Mouse (Mus musculus) thymus, adult 2 months (tissue): ENCODE data around the gene Lrig3. TPM values are rescaled to one million over a fixed set of nuclear protein-coding genes. Genes with fewer than 3 reads are reported as not detected.

ENCODE experiments used
- DNase-seq: peaks from one replicate; pipeline ENCODE4 v3.0.0; 2021
- H3K27ac ChIP-seq: fragments of 200-500 bp; 2 replicates; pipeline ENCODE4 v1.5.1; 2012; ENCODE audit warnings: low read length, control low read depth; ENCODE audit not compliant: control insufficient read depth, insufficient read depth
- H3K27me3 ChIP-seq: fragments of 200-500 bp; 2 replicates; pipeline ENCODE4 v1.6.1; 2012; ENCODE audit warnings: mild to moderate bottlenecking, low read length, moderate library complexity, mixed read lengths; ENCODE audit not compliant: control insufficient read depth, insufficient read depth
- H3K36me3 ChIP-seq: fragments of 200-500 bp; 2 replicates; pipeline ENCODE4 v1.6.1; 2012; ENCODE audit warnings: mild to moderate bottlenecking, low read length, moderate library complexity; ENCODE audit not compliant: control insufficient read depth, insufficient read depth
- H3K4me1 ChIP-seq: fragments of 200-500 bp; replicated peaks from 2 replicates; pipeline ENCODE4 v1.6.1; 2012; ENCODE audit warnings: low read length; ENCODE audit not compliant: control insufficient read depth, insufficient read depth
- H3K4me3 ChIP-seq: fragments of 200-500 bp; 2 replicates; pipeline ENCODE4 v1.5.1; 2012; ENCODE audit warnings: mild to moderate bottlenecking, low read length, control low read depth, moderate library complexity; ENCODE audit not compliant: control insufficient read depth, insufficient read depth
- CTCF ChIP-seq: fragments of 200-500 bp; IDR thresholded peaks from 2 replicates; pipeline ENCODE4 v1.5.1; 2012; ENCODE audit warnings: mild to moderate bottlenecking, control low read depth, low read length, moderate library complexity, borderline replicate concordance; ENCODE audit not compliant: control insufficient read depth, poor library complexity, insufficient read depth; ENCODE audit errors: extremely low read depth
- POLR2A ChIP-seq: fragments of 200-500 bp; IDR thresholded peaks from 2 replicates; pipeline ENCODE4 v1.6.1; 2012; ENCODE audit warnings: mild to moderate bottlenecking, low read length, control low read depth, moderate library complexity; ENCODE audit not compliant: control insufficient read depth, poor library complexity, insufficient read depth; ENCODE audit errors: extremely low read depth
- WGBS: fragments of 180-500 bp; shearing (Covaris S2); methylation state at CpG from one replicate; pipeline ENCODE4 v1.1.7; 2018; 5-methylcytosine and 5-hydroxymethylcytosine counted together
- polyA plus RNA-seq: library from polyadenylated mRNA; depleted of rRNA; stranded (reverse); fragments of >200 nt; gene quantifications from 2 replicates; pipeline ENCODE4 v1.2.3, GENCODE M21; 2012

Lrig3 gene
- polyA plus RNA-seq, 1 experiment: 2.2 TPM

DNA sequence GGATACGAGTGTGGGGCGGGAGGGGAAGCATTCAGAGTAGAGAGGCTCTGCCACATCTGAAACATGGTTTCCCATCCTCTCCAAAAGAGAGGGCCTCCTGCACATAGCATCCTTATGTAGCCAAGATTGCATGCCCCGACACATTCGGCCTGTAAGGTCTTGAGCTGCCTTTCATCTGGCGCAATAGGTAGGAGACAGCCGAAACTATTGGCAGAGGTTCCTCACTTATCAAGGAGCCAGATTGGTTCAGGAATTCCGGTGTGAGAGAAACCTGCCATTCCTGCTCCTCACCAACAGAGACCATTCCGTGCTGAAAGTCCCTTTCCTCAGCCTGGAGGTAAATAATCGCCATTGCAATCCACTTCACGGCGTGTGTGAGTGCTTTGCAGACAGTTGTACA is 22.1 kb downstream of the Lrig3 start:
- no peak for DNase-seq
- Histone ChIP-seq H3K4me3 (no peak overlapping the region), H3K36me3 (no peaks in the 10 kb centered on the region), H3K4me1 (no peaks in the 10 kb centered on the region), H3K27me3 (no peaks in the 10 kb centered on the region), H3K27ac (no peak overlapping the region)
- 88% methylated on average over 11 of the region's 11 CpGs for WGBS
- TF ChIP-seq POLR2A (no peak), CTCF (no peak)

DNA sequence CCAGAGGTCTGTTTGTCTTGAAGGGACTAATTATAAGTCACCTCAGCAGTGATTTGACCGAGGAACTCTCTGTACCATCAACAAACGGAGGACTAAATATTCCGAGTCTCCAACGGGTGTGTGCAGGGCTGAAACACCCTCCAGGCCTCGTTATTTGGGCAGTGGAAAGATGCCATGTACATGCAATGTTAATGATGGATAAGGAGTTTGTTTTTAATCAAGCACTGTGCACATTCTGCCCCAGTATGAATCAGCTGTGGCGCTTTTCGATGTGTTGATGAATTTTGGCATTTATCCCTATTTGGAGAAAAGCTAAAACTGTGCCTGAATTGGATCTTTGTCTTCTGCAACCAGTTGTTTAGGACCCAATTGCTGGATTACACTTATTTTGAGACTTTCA is 23.9 kb downstream of the Lrig3 start:
- Histone ChIP-seq H3K36me3 (no peaks in the 10 kb centered on the region), H3K4me3 (no peak overlapping the region), H3K27ac (no peak overlapping the region), H3K27me3 (no peaks in the 10 kb centered on the region), H3K4me1 (no peaks in the 10 kb centered on the region)
- no peak for TF ChIP-seq POLR2A
- no peak for TF ChIP-seq CTCF
- no peak for DNase-seq
- 88% methylated on average over 7 of the region's 7 CpGs for WGBS

DNA sequence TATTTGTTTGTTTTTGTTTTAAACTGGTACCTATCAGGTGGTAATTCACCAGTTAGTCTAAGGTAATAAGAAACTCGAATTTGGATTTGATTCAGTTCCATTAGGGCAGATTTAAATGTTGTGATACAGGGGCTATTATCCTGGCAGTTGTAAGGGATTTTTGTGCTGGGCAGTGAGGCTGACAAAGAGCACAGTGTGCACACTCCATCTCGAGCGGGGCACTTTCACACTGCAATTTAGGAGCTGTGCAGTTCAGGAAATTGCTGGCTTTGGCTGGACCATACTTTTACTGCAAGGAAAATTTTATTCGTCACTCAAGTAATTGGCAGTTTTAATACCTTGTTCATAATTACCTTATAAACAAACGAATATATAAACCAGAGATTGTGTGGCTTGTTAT is 24.4 kb downstream of the Lrig3 start:
- 78% methylated on average over 5 of the region's 5 CpGs for WGBS
- no peak for TF ChIP-seq CTCF
- no peak for TF ChIP-seq POLR2A

GRCm38 (mm10) chr10:125991819-125992218 is 25.9 kb downstream of the Lrig3 start:
- Histone ChIP-seq H3K4me1 (no peaks in the 10 kb centered on the region), H3K4me3 (no peak overlapping the region), H3K27me3 (no peaks in the 10 kb centered on the region), H3K36me3 (no peaks in the 10 kb centered on the region), H3K27ac (no peak overlapping the region)
- no peak for DNase-seq
- 97% methylated on average over 7 of the region's 7 CpGs for WGBS
- TF ChIP-seq CTCF: no peak
- no peak for TF ChIP-seq POLR2A

More for the DNA sequence above, 24.4 kb downstream of the Lrig3 start:
- Histone ChIP-seq H3K27ac (no peak overlapping the region), H3K4me3 (no peak overlapping the region), H3K27me3 (no peaks in the 10 kb centered on the region), H3K36me3 (no peaks in the 10 kb centered on the region), H3K4me1 (no peaks in the 10 kb centered on the region)
- no peak for DNase-seq

GRCm38 (mm10) chr10:125994855-125995254 is 28.9 kb downstream of the Lrig3 start:
- 45% methylated on average over 1 of the region's 1 CpGs for WGBS
- TF ChIP-seq POLR2A: no peak
- no peak overlapping the region for H3K4me3 ChIP-seq
- no peak for DNase-seq
- no peaks in the 10 kb centered on the region for H3K27me3 ChIP-seq
- no peaks in the 10 kb centered on the region for H3K36me3 ChIP-seq
- no peaks in the 10 kb centered on the region for H3K4me1 ChIP-seq
- no peak overlapping the region for H3K27ac ChIP-seq

GRCm38 (mm10) chr10:125995701-125996100 is 29.7 kb downstream of the Lrig3 start:
- no peak for DNase-seq
- Histone ChIP-seq H3K36me3 (no peaks in the 10 kb centered on the region), H3K27me3 (no peaks in the 10 kb centered on the region), H3K4me3 (no peak overlapping the region), H3K27ac (no peak overlapping the region), H3K4me1 (no peaks in the 10 kb centered on the region)
- TF ChIP-seq POLR2A (no peak), CTCF (no peak)
- 91% methylated on average over 6 of the region's 6 CpGs for WGBS

DNA sequence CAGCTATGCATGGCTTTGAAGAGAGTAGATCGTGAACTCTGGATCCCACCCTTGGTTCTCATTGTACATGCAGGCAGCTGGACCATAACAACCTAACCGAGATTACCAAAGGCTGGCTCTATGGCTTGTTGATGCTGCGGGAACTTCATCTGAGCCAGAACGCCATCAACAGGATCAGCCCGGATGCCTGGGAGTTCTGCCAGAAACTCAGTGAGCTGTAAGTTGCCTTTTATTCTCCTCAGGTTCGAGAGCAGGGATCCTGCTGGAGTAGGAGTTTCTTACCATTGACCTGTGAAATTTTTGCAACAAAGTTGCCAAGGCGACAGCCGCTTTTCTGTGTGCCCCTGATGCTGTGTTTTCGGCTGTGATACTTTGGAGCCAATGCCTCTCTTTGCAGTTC is 31.0 kb downstream of the Lrig3 start:
- TF ChIP-seq POLR2A: no peak
- TF ChIP-seq CTCF: no peak
- WGBS: 92% methylated on average over 9 of the region's 9 CpGs
- DNase-seq: no peak

More for the DNA sequence above, 31.0 kb downstream of the Lrig3 start:
- Histone ChIP-seq H3K27me3 (no peaks in the 10 kb centered on the region), H3K36me3 (no peaks in the 10 kb centered on the region), H3K27ac (no peak overlapping the region), H3K4me3 (no peak overlapping the region), H3K4me1 (no peaks in the 10 kb centered on the region)
